Mouse (Mus musculus) liver, embryonic 14.5 days (tissue): ENCODE measurements at regions not wholly inside any gene's neighbourhood (a gene's known extent, or its start where the extent isn't known, plus 50 kb on each side); places are given as distances from the start of the nearest gene placed in this dataset.

Experiments
- ATAC-seq: fragments of 200-750 bp; cut with Nextera tagmentation; 2 replicates; pipeline ENCODE4 v1.8.0; 2017; ENCODE audit warnings: moderate number of reproducible peaks, mild to moderate bottlenecking, moderate library complexity; ENCODE audit not compliant: insufficient read depth
- DNase-seq, 3 experiments: peaks; one replicate each; pipeline ENCODE4 v3.0.0-alpha.2; 2012 to 2013; ENCODE audit warnings: low read depth in 3 of 3, low spot score in 3 of 3
- H3K27ac ChIP-seq: fragments of 300-500 bp; sonication (generic); 2 replicates; pipeline ENCODE4 v1.5.1; 2014; ENCODE audit warnings: moderate library complexity, mild to moderate bottlenecking, control low read depth, inconsistent platforms
- H3K27me3 ChIP-seq: fragments of 300-500 bp; sonication (generic); 2 replicates; pipeline ENCODE4 v1.6.1; 2014; ENCODE audit warnings: mild to moderate bottlenecking, low read length, moderate library complexity; ENCODE audit not compliant: control insufficient read depth, insufficient read depth
- H3K36me3 ChIP-seq: fragments of 300-500 bp; sonication (generic); replicated peaks from 2 replicates; pipeline ENCODE4 v1.6.1; 2014; ENCODE audit warnings: low read depth; ENCODE audit not compliant: control insufficient read depth, insufficient read depth
- H3K4me1 ChIP-seq, 2 experiments: fragments of 200-500 bp in 1 of 2; fragments of 300-500 bp in 1 of 2; sonication (generic) in 1 of 2; replicated peaks; 2 replicates each; pipeline ENCODE4 v1.6.1; 2012 to 2014; ENCODE audit warnings: antibody characterized with exemption in 1 of 2, inconsistent platforms in 1 of 2, low read length in 1 of 2; ENCODE audit not compliant: control insufficient read depth in 2 of 2, insufficient read depth in 2 of 2
- H3K4me2 ChIP-seq: fragments of 300-500 bp; sonication (generic); 2 replicates; pipeline ENCODE4 v1.6.1; 2014; ENCODE audit warnings: low read depth, mild to moderate bottlenecking, control low read depth, moderate library complexity
- H3K4me3 ChIP-seq, 2 experiments: fragments of 200-500 bp in 1 of 2; fragments of 300-500 bp in 1 of 2; sonication (generic) in 1 of 2; 2 replicates each; pipeline ENCODE4 v1.5.1; 2012 to 2014; ENCODE audit warnings: low read depth in 2 of 2, low read length in 2 of 2, mild to moderate bottlenecking in 2 of 2, control low read depth in 1 of 2, inconsistent platforms in 1 of 2, moderate library complexity in 1 of 2; ENCODE audit not compliant: insufficient read depth in 1 of 2
- H3K9ac ChIP-seq: fragments of 300-500 bp; sonication (generic); replicated peaks from 2 replicates; pipeline ENCODE4 v1.6.1; 2014; ENCODE audit warnings: mild to moderate bottlenecking, control low read depth, moderate library complexity
- H3K9me3 ChIP-seq: fragments of 300-500 bp; sonication (generic); 2 replicates; pipeline ENCODE4 v1.6.1; 2016; ENCODE audit warnings: low read length, mixed read lengths; ENCODE audit not compliant: control insufficient read depth
- CTCF ChIP-seq: IDR thresholded peaks from 2 replicates; pipeline ENCODE4 v1.5.1; 2016; ENCODE audit warnings: antibody characterized with exemption, low read depth, control low read depth
- EP300 ChIP-seq: IDR thresholded peaks from 2 replicates; pipeline ENCODE4 v1.6.1; 2016; ENCODE audit warnings: antibody characterized with exemption, low read depth
- whole genome bisulfite sequencing: fragments of 180-500 bp; shearing (Covaris S2); extraction: QIAGEN DNeasy Blood & Tissue Kit; methylation state at CpG from one replicate; pipeline ENCODE4 v1.1.7; 2014; ENCODE audit not compliant: insufficient replicate concordance; 5-methylcytosine and 5-hydroxymethylcytosine counted together

DNA sequence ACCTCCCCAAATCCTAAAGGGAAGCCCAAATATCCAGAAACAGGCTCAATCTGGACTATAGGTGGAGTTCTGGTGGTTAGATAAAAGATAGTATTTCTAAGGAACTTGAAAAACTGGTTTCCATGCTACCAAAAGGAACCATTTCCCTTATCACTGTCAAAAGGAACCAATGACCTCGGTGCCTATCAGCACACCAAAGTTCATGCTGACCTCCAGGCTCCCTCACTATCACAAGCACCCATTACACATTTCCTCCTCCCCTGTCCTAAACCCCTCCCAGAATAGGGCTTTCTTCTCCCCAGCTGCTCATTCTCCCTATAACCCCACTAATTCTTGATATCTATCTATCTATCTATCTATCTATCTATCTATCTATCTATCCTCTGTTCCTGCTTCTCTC lies 144.2 kb downstream of the Nuf2 start:
- no peaks in the 10 kb centered on the region for H3K36me3 ChIP-seq
- ATAC-seq: no peak
- H3K9ac ChIP-seq: no peak overlapping the region
- H3K4me1 ChIP-seq: no peaks in the 10 kb centered on the region
- WGBS: 11% methylated on average over 1 of the region's 1 CpGs
- H3K27me3 ChIP-seq: no peaks in the 10 kb centered on the region
- no peaks in the 10 kb centered on the region for H3K9me3 ChIP-seq
- TF ChIP-seq EP300 (no peak), CTCF (no peak)
- no peak overlapping the region for H3K4me3 ChIP-seq
- no peak for DNase-seq
- H3K27ac ChIP-seq: no peak overlapping the region
- no peak overlapping the region for H3K4me2 ChIP-seq

DNA sequence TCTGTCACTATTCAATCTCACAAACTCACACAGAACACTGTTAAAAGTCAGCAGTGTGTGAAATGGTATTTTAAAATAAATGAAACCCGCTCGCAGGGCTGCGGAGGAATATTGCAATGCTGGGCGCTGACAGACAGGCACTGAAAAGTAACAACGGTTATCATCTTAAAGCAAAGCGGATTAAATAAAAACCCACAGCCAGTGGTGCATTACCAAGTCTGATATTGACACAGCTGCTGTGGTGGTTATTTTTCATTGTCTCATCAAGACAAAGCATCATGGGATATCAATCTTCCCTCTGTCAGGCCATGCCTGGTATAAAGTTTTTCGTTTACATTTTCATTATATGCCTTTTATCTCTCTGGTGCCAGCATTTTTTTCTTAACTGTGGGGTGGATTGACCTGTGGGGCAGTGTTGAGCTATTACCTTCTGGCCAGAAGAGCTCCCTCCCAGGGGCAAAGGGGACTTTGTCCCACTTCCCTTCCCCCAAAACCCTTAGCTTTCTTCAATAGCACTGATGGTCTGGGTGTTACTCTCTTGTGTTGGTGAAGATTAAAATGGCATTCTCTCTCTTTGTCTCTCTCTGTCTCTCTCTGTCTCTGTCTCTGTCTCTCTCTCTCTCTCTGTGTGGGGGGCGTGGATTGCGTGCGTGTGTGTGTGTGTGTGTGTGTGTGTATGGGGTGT lies 145.4 kb downstream of the Nuf2 start:
- H3K4me3 ChIP-seq: no peak overlapping the region
- H3K27me3 ChIP-seq: no peaks in the 10 kb centered on the region
- H3K4me2 ChIP-seq: no peak overlapping the region
- WGBS: 64% methylated on average over 10 of the region's 10 CpGs
- H3K9ac ChIP-seq: no peak overlapping the region
- no peak overlapping the region for H3K27ac ChIP-seq
- no peaks in the 10 kb centered on the region for H3K9me3 ChIP-seq
- H3K36me3 ChIP-seq: no peaks in the 10 kb centered on the region
- TF ChIP-seq CTCF (no peak), EP300 (no peak)
- DNase-seq (no peak), ATAC-seq (no peak)
- H3K4me1 ChIP-seq: no peaks in the 10 kb centered on the region

DNA sequence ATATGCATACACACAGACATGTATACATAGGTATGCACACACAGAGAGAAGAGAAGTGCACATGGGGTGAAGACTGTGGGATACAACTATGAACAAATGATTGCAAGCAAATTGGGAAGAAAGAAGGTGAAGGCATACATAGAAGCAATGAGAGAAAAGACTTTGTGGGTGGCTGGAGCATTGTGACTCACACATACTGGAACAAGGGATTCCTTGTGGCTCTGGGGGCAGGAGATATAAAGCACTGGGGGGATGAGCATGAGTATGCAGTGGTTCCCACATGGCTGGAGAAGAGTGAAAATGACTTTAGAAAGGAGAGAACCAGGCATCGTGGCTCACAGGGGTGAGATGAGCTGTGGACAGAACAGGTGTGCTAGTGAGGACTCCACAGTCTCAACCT lies 156.6 kb downstream of the Nuf2 start:
- WGBS: 53% methylated on average over 1 of the region's 1 CpGs
- ATAC-seq: no peak
- Histone ChIP-seq H3K4me3 (no peak overlapping the region), H3K9ac (no peak overlapping the region), H3K27ac (no peak overlapping the region), H3K9me3 (no peaks in the 10 kb centered on the region), H3K4me2 (no peak overlapping the region), H3K27me3 (no peaks in the 10 kb centered on the region), H3K4me1 (no peaks in the 10 kb centered on the region), H3K36me3 (no peaks in the 10 kb centered on the region)
- no peak for TF ChIP-seq CTCF
- TF ChIP-seq EP300: no peak
- no peak for DNase-seq

DNA sequence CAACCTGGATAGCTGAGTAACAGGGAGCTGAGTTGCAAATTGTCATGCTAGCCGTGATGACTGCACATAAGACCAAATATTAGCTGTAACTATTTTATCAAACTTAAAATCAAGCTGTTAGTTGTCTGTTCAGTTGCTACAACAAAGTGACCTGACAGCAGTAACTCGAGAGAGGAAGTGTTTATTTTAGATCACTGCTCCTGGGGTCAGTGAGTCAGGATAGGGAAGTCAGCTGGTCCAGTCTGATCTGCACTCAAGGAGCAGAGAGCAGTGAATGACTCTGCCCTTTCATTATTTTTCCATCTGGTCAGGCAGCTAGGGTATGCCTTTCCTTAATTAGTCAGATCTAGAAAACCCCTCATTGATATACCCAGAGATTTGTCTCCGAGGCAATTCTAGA lies 162.5 kb downstream of the Nuf2 start:
- Histone ChIP-seq H3K36me3 (no peaks in the 10 kb centered on the region), H3K27ac (no peak overlapping the region), H3K4me3 (no peak overlapping the region), H3K27me3 (no peaks in the 10 kb centered on the region), H3K4me2 (no peak overlapping the region), H3K9me3 (no peaks in the 10 kb centered on the region), H3K9ac (no peak overlapping the region), H3K4me1 (no peaks in the 10 kb centered on the region)
- ATAC-seq: no peak
- DNase-seq: no peak
- TF ChIP-seq EP300 (no peak), CTCF (no peak)
- WGBS: 7% methylated on average over 3 of the region's 3 CpGs

DNA sequence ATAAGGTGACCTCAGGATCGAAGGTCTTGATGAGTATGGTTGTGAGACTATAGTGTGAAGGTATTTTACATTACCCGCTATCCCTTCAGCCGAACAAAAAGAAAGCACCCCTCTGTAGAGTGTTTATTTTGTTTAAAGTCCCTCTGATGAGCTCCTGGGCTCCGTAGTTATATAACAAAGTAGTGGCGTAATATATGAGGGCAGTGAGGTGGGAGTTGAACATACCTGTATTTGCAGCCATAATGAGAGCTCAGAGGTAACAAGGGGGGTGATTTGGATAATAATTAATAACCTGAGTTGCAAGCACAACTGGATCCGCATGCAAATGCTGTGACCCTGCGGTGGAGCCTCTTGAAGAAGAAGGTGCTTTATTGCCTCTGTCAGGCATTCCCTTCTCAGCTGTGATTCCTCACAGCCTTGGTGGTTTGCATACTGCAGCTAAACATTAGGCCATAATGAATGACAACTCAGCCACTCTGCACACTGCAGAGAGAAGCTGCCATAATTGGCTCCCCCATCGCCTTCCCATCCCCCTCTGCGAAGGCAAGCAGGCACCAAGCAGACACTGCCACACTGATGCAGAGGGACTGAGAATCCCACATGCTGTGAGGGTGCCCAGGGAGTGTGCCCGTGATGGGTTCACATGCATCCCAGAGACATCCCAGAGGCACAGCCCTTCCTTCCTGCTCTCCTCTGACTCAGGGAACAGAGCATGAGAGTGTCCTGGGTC lies 163.3 kb downstream of the Nuf2 start:
- Histone ChIP-seq H3K36me3 (no peaks in the 10 kb centered on the region), H3K4me2 (no peak overlapping the region), H3K27ac (no peak overlapping the region), H3K9me3 (no peaks in the 10 kb centered on the region), H3K4me1 (no peaks in the 10 kb centered on the region), H3K4me3 (no peak overlapping the region), H3K9ac (no peak overlapping the region), H3K27me3 (no peaks in the 10 kb centered on the region)
- DNase-seq (no peak), ATAC-seq (no peak)
- TF ChIP-seq CTCF: no peak
- TF ChIP-seq EP300: no peak
- WGBS: 59% methylated on average over 10 of the region's 10 CpGs
